Mouse (Mus musculus) heart, postnatal 4 days (tissue): Measurements from ENCODE around the gene Mllt6. TPM values are rescaled to one million over a fixed set of nuclear protein-coding genes. Genes with fewer than 3 reads are reported as not detected.
A peak's percentile ranks its signal among the peaks of the same experiment; 100 is the strongest.
"Not testable (repeated sequence)": the region's sequence is repeated elsewhere in the genome, so short reads cannot be mapped to it uniquely, and the experiment has no call there.

Experiments used
- DNase-seq: peaks from one replicate; pipeline ENCODE4 v3.0.0; 2021
- total RNA-seq, 2 experiments: library from RNA; stranded (reverse); gene quantifications; 2 replicates each; pipeline ENCODE4 v1.2.3; 2021

Gene Mllt6
- total RNA-seq, 2 experiments from 2014 or later: 50.2 to 51.1 TPM

GRCm38 (mm10) chr11:97648541-97648940, 14.7 kb upstream of the Mllt6 start:
- not testable (repeated sequence) for DNase-seq

GRCm38 (mm10) chr11:97650341-97650740, 12.9 kb upstream of the Mllt6 start:
- DNase-seq: no peak

GRCm38 (mm10) chr11:97653376-97653775, 9.8 kb upstream of the Mllt6 start:
- not testable (repeated sequence) for DNase-seq

GRCm38 (mm10) chr11:97654210-97654609, 9.0 kb upstream of the Mllt6 start:
- DNase-seq: no peak

- no peak for DNase-seq
These were observed 6.8 kb upstream of the Mllt6 start for GRCm38 (mm10) chr11:97656269-97656971.

GRCm38 (mm10) chr11:97657184-97657945, 5.8 kb upstream of the Mllt6 start:
- DNase-seq: no peak

GRCm38 (mm10) chr11:97657967-97658366, 5.2 kb upstream of the Mllt6 start:
- not testable (repeated sequence) for DNase-seq

- no peak for DNase-seq
These were observed 4.4 kb upstream of the Mllt6 start for GRCm38 (mm10) chr11:97658751-97659266.

GRCm38 (mm10) chr11:97659267-97659989, 3.8 kb upstream of the Mllt6 start:
- DNase-seq: no peak

- DNase-seq: peak; percentile 78
These were observed 3.1 kb upstream of the Mllt6 start for GRCm38 (mm10) chr11:97659990-97660714.

GRCm38 (mm10) chr11:97660734-97661647, 2.2 kb upstream of the Mllt6 start:
- DNase-seq: no peak

GRCm38 (mm10) chr11:97661648-97662133, 1.5 kb upstream of the Mllt6 start:
- DNase-seq: peak; percentile 54

GRCm38 (mm10) chr11:97662207-97662892, 864 bp upstream of the Mllt6 start:
- no peak for DNase-seq

- peak; percentile 56 for DNase-seq
These were observed 519 bp downstream of the Mllt6 start for GRCm38 (mm10) chr11:97663528-97664338.

- no peak for DNase-seq
These were observed 1.1 kb downstream of the Mllt6 start for GRCm38 (mm10) chr11:97664339-97664665.

GRCm38 (mm10) chr11:97664771-97665240, 1.6 kb downstream of the Mllt6 start:
- DNase-seq: no peak

GRCm38 (mm10) chr11:97665431-97665830, 2.2 kb downstream of the Mllt6 start:
- no peak for DNase-seq

- no peak for DNase-seq
These were observed 3.0 kb downstream of the Mllt6 start for GRCm38 (mm10) chr11:97666221-97666620.

- DNase-seq: peak; percentile 8
These were observed 3.6 kb downstream of the Mllt6 start for GRCm38 (mm10) chr11:97666794-97667193.
